Mouse (Mus musculus) E14TG2a.4 (cell line): ENCODE measurements around the gene Fsip1.

Experiments
- CTCF ChIP-seq: conservative IDR thresholded peaks from 2 replicates; pipeline ENCODE4 v1.5.1; 2014; ENCODE audit warnings: low read length
- POU5F1 ChIP-seq: IDR thresholded peaks from 2 replicates; pipeline ENCODE4 v1.6.1; 2014; ENCODE audit warnings: low read length, borderline replicate concordance

DNA sequence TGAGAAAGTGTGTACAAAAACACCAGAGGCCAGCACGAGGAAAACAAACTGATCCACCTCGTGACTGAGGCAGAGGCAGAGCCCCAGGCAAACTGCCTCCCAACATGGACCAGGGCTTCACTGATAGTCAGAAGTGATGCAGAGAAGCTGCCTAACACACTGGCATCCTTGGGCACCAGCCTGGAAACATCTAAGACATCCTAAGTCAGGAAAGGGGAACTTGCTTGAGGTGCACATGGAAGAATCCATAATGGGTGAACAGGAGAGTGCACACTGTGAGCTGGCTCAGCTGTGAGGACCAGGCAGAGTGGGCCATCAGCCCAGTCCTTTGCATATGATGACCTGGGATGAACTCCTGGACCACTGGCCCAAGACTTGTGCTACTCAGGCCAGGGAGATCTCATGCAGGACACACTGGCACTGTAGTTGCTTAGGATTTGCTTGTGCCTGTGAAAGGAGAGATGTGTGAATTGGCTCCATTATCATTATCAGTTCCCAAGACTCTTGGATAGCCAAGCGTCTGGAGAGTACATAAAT is 139.9 kb downstream of the Fsip1 start:
- no peak for TF ChIP-seq CTCF
- no peak for TF ChIP-seq POU5F1
